Mouse (Mus musculus): ENCODE results near the gene Antxr2. TPM values are rescaled to one million over a fixed set of nuclear protein-coding genes. Genes with fewer than 3 reads are reported as not detected.

The Antxr2 gene
- polyA plus RNA-seq, 1 experiment from 2014 or later: 4.2 TPM

GRCm38 (mm10) chr5:97983375-97983774, 47.5 kb downstream of the Antxr2 start:
- DNase-seq: no peak
- H3K9ac ChIP-seq: no peak overlapping the region
- WGBS (ENCODE audit: insufficient replicate concordance): 84% methylated on average over 9 of the region's 9 CpGs
- H3K4me1 ChIP-seq (replicated peaks): no peaks in the 10 kb centered on the region
- H3K27me3 ChIP-seq: no peaks in the 10 kb centered on the region
- H3K9me3 ChIP-seq (replicated peaks): no peaks in the 10 kb centered on the region
- no peaks in the 10 kb centered on the region for H3K36me3 ChIP-seq
- no peak for ATAC-seq (ENCODE audit: low read depth)
- H3K4me2 ChIP-seq: no peak overlapping the region
- no peak overlapping the region for H3K27ac ChIP-seq
- no peak overlapping the region for H3K4me3 ChIP-seq (replicated peaks)

GRCm38 (mm10) chr5:97980472-97980871, 50.4 kb downstream of the Antxr2 start:
- H3K9ac ChIP-seq: no peak overlapping the region
- no peak overlapping the region for H3K4me3 ChIP-seq (replicated peaks)
- no peaks in the 10 kb centered on the region for H3K36me3 ChIP-seq
- H3K9me3 ChIP-seq (replicated peaks): no peaks in the 10 kb centered on the region
- WGBS (ENCODE audit: insufficient replicate concordance): 42% methylated on average over 14 of the region's 14 CpGs
- no peak for ATAC-seq (ENCODE audit: low read depth)
- H3K27me3 ChIP-seq: no peaks in the 10 kb centered on the region
- no peak overlapping the region for H3K27ac ChIP-seq
- H3K4me2 ChIP-seq: no peak overlapping the region
- DNase-seq: no peak
- no peaks in the 10 kb centered on the region for H3K4me1 ChIP-seq (replicated peaks)

DNA sequence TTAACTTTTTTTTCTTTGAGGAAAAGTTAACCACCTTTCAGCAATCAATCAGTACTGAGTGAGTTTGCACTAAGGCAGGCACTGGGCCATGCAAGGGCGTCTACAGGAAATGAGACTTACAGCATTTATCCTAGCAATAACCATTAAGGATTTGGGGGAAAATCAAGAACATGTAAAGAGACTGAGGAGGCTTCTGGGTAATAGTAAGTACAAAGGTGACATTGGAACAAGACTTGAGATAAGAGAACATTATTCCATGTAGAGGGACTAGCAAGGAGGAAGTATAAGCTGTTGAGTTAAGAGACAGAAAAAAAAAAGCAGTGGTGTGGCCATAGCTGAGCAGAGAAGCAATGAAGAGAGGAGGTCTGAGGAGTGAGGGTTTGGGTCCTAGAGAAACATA, 57.5 kb downstream of the Antxr2 start:
- H3K9me3 ChIP-seq (replicated peaks): no peaks in the 10 kb centered on the region
- no peaks in the 10 kb centered on the region for H3K27me3 ChIP-seq
- no peak overlapping the region for H3K9ac ChIP-seq
- H3K27ac ChIP-seq: no peak overlapping the region
- H3K4me1 ChIP-seq (replicated peaks): no peaks in the 10 kb centered on the region
- H3K36me3 ChIP-seq: no peaks in the 10 kb centered on the region
- no peak for ATAC-seq (ENCODE audit: low read depth)
- H3K4me3 ChIP-seq (replicated peaks): no peak overlapping the region
- WGBS (ENCODE audit: insufficient replicate concordance): 41% methylated on average over 1 of the region's 1 CpGs
- no peak for DNase-seq
- no peak overlapping the region for H3K4me2 ChIP-seq

DNA sequence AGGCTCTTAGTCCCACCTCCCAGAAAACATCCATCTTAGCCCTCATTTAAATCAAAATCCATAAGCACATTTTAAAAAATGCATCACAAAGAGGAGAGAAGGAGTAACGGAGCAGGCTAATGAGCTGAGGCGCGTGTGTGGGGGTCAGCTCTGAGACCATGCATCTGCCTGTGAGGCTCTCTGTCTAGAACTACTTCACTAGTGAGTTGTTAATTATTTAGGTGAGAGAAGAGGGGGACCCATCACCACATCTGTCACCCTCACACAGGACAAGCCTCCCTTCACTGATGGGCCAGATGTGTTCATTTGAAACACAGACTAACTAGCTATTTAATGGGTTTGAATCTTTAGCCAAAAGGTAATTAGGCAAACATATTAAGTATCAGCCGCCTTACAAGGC, 58.8 kb downstream of the Antxr2 start:
- Histone ChIP-seq H3K4me1 (replicated peaks) (no peaks in the 10 kb centered on the region), H3K4me3 (replicated peaks) (no peak overlapping the region), H3K27me3 (no peaks in the 10 kb centered on the region), H3K9ac (no peak overlapping the region), H3K27ac (no peak overlapping the region), H3K36me3 (no peaks in the 10 kb centered on the region), H3K4me2 (no peak overlapping the region), H3K9me3 (replicated peaks) (no peaks in the 10 kb centered on the region)
- no peak for DNase-seq
- 77% methylated on average over 4 of the region's 4 CpGs for WGBS (ENCODE audit: insufficient replicate concordance)
- ATAC-seq (ENCODE audit: low read depth): no peak

DNA sequence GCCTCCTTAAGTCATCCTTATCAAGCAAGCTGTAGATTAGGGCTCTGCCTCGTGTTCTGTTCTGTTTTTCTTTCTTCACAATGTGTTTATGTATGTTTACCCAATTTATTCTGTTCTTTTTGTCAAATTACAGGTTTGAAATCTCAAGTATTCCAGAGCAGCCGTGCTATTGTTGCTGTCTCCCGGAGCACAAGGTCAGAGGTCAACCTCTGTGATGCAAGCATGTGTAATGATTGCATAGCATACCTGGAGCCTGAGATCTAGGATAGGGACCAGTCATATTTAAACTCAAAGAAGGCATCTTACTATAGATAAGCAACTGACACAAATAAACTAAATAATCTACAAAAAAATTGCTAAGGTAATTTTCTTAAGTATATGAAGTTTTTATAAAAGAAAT, 59.6 kb downstream of the Antxr2 start:
- no peak overlapping the region for H3K9ac ChIP-seq
- WGBS (ENCODE audit: insufficient replicate concordance): 57% methylated on average over 3 of the region's 3 CpGs
- no peaks in the 10 kb centered on the region for H3K27me3 ChIP-seq
- ATAC-seq (ENCODE audit: low read depth) (no peak), DNase-seq (no peak)
- no peaks in the 10 kb centered on the region for H3K4me1 ChIP-seq (replicated peaks)
- H3K4me2 ChIP-seq: no peak overlapping the region
- H3K4me3 ChIP-seq (replicated peaks): no peak overlapping the region
- no peak overlapping the region for H3K27ac ChIP-seq
- H3K9me3 ChIP-seq (replicated peaks): no peaks in the 10 kb centered on the region
- no peaks in the 10 kb centered on the region for H3K36me3 ChIP-seq

GRCm38 (mm10) chr5:97967044-97967443, 63.8 kb downstream of the Antxr2 start:
- no peak for DNase-seq
- 70% methylated on average over 5 of the region's 5 CpGs for WGBS (ENCODE audit: insufficient replicate concordance)
- no peaks in the 10 kb centered on the region for H3K36me3 ChIP-seq

DNA sequence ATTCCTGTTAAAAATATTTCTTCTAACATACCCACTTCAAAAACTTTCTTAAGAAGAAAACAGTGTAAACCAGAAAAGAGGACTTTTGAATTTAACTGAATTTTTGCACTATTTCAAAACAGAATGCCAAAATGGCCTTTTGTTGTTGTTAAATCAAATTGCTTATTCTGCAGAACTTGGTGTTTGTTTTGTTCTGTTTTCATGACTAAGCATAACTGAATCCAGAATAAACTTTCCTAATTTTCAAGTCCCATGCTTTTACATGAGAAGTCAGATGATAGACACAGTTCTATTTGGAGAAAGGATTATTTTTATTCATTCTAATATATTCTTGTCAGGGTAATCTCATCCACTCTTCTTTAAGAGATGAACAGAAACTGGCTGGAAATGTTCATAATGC, 64.7 kb downstream of the Antxr2 start:
- H3K4me3 ChIP-seq (replicated peaks): no peak overlapping the region
- ATAC-seq (ENCODE audit: low read depth) (no peak), DNase-seq (no peak)
- no peak overlapping the region for H3K27ac ChIP-seq
- no peak overlapping the region for H3K9ac ChIP-seq
- no peaks in the 10 kb centered on the region for H3K27me3 ChIP-seq
- no peaks in the 10 kb centered on the region for H3K9me3 ChIP-seq (replicated peaks)
- no peaks in the 10 kb centered on the region for H3K4me1 ChIP-seq (replicated peaks)
- H3K4me2 ChIP-seq: no peak overlapping the region
- H3K36me3 ChIP-seq: no peaks in the 10 kb centered on the region

More at GRCm38 (mm10) chr5:97967044-97967443, 63.8 kb downstream of the Antxr2 start:
- H3K9ac ChIP-seq: no peak overlapping the region
- no peak for ATAC-seq (ENCODE audit: low read depth)
- no peaks in the 10 kb centered on the region for H3K4me1 ChIP-seq (replicated peaks)
- no peaks in the 10 kb centered on the region for H3K27me3 ChIP-seq
- H3K9me3 ChIP-seq (replicated peaks): no peaks in the 10 kb centered on the region
- no peak overlapping the region for H3K4me3 ChIP-seq (replicated peaks)
- H3K27ac ChIP-seq: no peak overlapping the region
- H3K4me2 ChIP-seq: no peak overlapping the region

- Histone ChIP-seq H3K4me1 (replicated peaks) (no peaks in the 10 kb centered on the region), H3K36me3 (no peaks in the 10 kb centered on the region), H3K9me3 (replicated peaks) (no peaks in the 10 kb centered on the region), H3K27ac (no peak overlapping the region), H3K9ac (no peak overlapping the region), H3K4me3 (replicated peaks) (no peak overlapping the region), H3K27me3 (no peaks in the 10 kb centered on the region), H3K4me2 (no peak overlapping the region)
- WGBS (ENCODE audit: insufficient replicate concordance): 40% methylated on average over 2 of the region's 2 CpGs
- ATAC-seq (ENCODE audit: low read depth): no peak
- no peak for DNase-seq
Measured at GRCm38 (mm10) chr5:97964444-97964843, 66.4 kb downstream of the Antxr2 start.

- ATAC-seq (ENCODE audit: low read depth) (no peak), DNase-seq (no peak)
- Histone ChIP-seq H3K4me2 (no peak overlapping the region), H3K9ac (no peak overlapping the region), H3K36me3 (no peaks in the 10 kb centered on the region), H3K27ac (no peak overlapping the region), H3K4me3 (replicated peaks) (no peak overlapping the region), H3K4me1 (replicated peaks) (no peaks in the 10 kb centered on the region), H3K9me3 (replicated peaks) (no peaks in the 10 kb centered on the region), H3K27me3 (no peaks in the 10 kb centered on the region)
- WGBS (ENCODE audit: insufficient replicate concordance): 69% methylated on average over 3 of the region's 3 CpGs
Measured at GRCm38 (mm10) chr5:97962512-97962911, 68.3 kb downstream of the Antxr2 start.

DNA sequence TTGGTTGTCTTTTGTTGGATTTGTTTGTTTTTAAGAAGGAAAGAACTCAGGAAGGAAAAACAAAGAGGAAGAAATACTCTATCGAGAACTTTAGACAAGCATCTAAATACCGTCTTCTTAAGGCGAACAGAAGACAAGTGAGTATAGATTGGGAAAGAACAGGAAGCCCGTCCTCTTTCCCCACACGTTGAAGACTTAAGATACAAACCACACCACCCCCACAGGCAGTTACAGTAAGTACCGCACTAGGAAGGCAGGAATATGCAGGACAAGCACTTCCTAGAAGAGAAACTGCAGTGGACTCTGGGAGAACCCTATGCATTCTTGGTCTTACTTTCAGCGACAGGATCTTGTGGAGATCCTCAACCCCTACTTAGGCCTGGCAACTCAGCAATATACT, 69.1 kb downstream of the Antxr2 start:
- Histone ChIP-seq H3K4me1 (replicated peaks) (no peaks in the 10 kb centered on the region), H3K36me3 (no peaks in the 10 kb centered on the region), H3K27ac (no peak overlapping the region), H3K4me3 (replicated peaks) (no peak overlapping the region), H3K9ac (no peak overlapping the region), H3K4me2 (no peak overlapping the region), H3K9me3 (replicated peaks) (no peaks in the 10 kb centered on the region), H3K27me3 (no peaks in the 10 kb centered on the region)
- DNase-seq: no peak
- no peak for ATAC-seq (ENCODE audit: low read depth)
- WGBS (ENCODE audit: insufficient replicate concordance): 36% methylated on average over 7 of the region's 7 CpGs

- Histone ChIP-seq H3K4me2 (no peak overlapping the region), H3K4me3 (replicated peaks) (no peak overlapping the region), H3K9me3 (replicated peaks) (no peaks in the 10 kb centered on the region), H3K4me1 (replicated peaks) (no peaks in the 10 kb centered on the region), H3K36me3 (no peaks in the 10 kb centered on the region), H3K27ac (no peak overlapping the region), H3K9ac (no peak overlapping the region), H3K27me3 (no peaks in the 10 kb centered on the region)
- ATAC-seq (ENCODE audit: low read depth) (no peak), DNase-seq (no peak)
- WGBS (ENCODE audit: insufficient replicate concordance): 20% methylated on average over 2 of the region's 2 CpGs
Measured at GRCm38 (mm10) chr5:97959651-97960050, 71.2 kb downstream of the Antxr2 start.

GRCm38 (mm10) chr5:97959010-97959409, 71.8 kb downstream of the Antxr2 start:
- Histone ChIP-seq H3K9me3 (replicated peaks) (no peaks in the 10 kb centered on the region), H3K27me3 (no peaks in the 10 kb centered on the region), H3K27ac (no peak overlapping the region), H3K36me3 (no peaks in the 10 kb centered on the region), H3K4me2 (no peak overlapping the region), H3K4me1 (replicated peaks) (no peaks in the 10 kb centered on the region), H3K9ac (no peak overlapping the region), H3K4me3 (replicated peaks) (no peak overlapping the region)
- ATAC-seq (ENCODE audit: low read depth): no peak
- DNase-seq: no peak
- 60% methylated on average over 3 of the region's 3 CpGs for WGBS (ENCODE audit: insufficient replicate concordance)

DNA sequence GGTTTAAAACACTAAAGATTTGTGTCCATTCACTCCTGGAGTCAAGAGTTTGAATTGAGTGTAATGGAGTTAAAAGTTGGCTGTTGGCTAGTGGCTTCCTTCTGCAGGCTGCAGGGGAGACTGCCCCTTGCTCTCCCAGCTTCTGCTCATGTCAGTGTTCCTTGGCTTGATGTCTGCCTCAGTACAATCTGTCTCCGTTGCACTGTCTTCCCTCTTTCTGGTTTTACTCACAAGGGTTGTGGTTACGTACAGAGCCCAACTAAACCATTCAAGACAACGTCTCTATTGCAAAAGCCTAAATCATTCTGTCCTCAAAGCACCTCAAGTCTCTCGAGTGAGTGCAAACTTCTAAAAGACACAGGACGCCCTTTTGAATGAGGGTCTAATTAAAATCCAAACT, 73.3 kb downstream of the Antxr2 start:
- H3K9me3 ChIP-seq (replicated peaks): no peaks in the 10 kb centered on the region
- no peak overlapping the region for H3K4me3 ChIP-seq (replicated peaks)
- no peaks in the 10 kb centered on the region for H3K4me1 ChIP-seq (replicated peaks)
- no peak overlapping the region for H3K4me2 ChIP-seq
- H3K27me3 ChIP-seq: no peaks in the 10 kb centered on the region
- no peak for DNase-seq
- H3K27ac ChIP-seq: no peak overlapping the region
- no peaks in the 10 kb centered on the region for H3K36me3 ChIP-seq
- no peak for ATAC-seq (ENCODE audit: low read depth)
- H3K9ac ChIP-seq: no peak overlapping the region
- WGBS (ENCODE audit: insufficient replicate concordance): 52% methylated on average over 5 of the region's 5 CpGs
